Mouse (Mus musculus) erythroblast, adult 5-6 weeks (primary cell): ENCODE measurements around the gene Il10ra. TPM values are rescaled to one million over a fixed set of nuclear protein-coding genes. Genes with fewer than 3 reads are reported as not detected.
A peak's percentile ranks its signal among the peaks of the same experiment; 100 is the strongest.

Source experiments
- ATAC-seq: replicated peaks from 2 replicates; pipeline ENCODE4 v1.8.0; 2016; ENCODE audit warnings: moderate number of reproducible peaks, mild to moderate bottlenecking, moderate TSS enrichment, inconsistent platforms; ENCODE audit not compliant: poor library complexity, low FRiP score, severe bottlenecking
- total RNA-seq, 2 experiments: library from RNA; stranded (forward) in 1 of 2; stranded (reverse) in 1 of 2; fragments of 150-400 nt in 1 of 2; fragments of 200-764, 138-1000 nt in 1 of 2; gene quantifications; 2 replicates each; pipeline versions ENCODE4 v1.2.3 to v1.2.4; 2015 to 2017; ENCODE audit warnings: low replicate concordance in 2 of 2

Il10ra gene
- total RNA-seq, 2 experiments from 2014 or later = 4.8 to 8.8 TPM

- no peak for ATAC-seq
Observed at GRCm38 (mm10) chr9:45261872-45262271, 7.1 kb downstream of the Il10ra start.

GRCm38 (mm10) chr9:45261466-45261865 lies 7.5 kb downstream of the Il10ra start:
- 0 out of 2 replicates have a peak, but pooled peaks have one; percentile 46 for ATAC-seq

- no peak for ATAC-seq
Observed at GRCm38 (mm10) chr9:45259065-45259464, 9.9 kb downstream of the Il10ra start.

GRCm38 (mm10) chr9:45255967-45256366 lies 13.0 kb downstream of the Il10ra start:
- ATAC-seq = no peak

- ATAC-seq = no peak
Observed at GRCm38 (mm10) chr9:45255431-45255830, 13.5 kb downstream of the Il10ra start.

- ATAC-seq = no peak
Observed at GRCm38 (mm10) chr9:45254605-45255004, 14.3 kb downstream of the Il10ra start.

- no peak for ATAC-seq
Observed at GRCm38 (mm10) chr9:45254021-45254420, 14.9 kb downstream of the Il10ra start.

- no peak for ATAC-seq
Observed at GRCm38 (mm10) chr9:45252395-45252794, 16.6 kb downstream of the Il10ra start.

- ATAC-seq = no peak
Observed at GRCm38 (mm10) chr9:45251990-45252389, 17.0 kb downstream of the Il10ra start.

- ATAC-seq = no peak
Observed at GRCm38 (mm10) chr9:45251281-45251680, 17.7 kb downstream of the Il10ra start.

GRCm38 (mm10) chr9:45250306-45250705 lies 18.6 kb downstream of the Il10ra start:
- ATAC-seq = no peak

- ATAC-seq = no peak
Observed at GRCm38 (mm10) chr9:45247536-45247935, 21.4 kb downstream of the Il10ra start.

GRCm38 (mm10) chr9:45246060-45246459 lies 22.9 kb downstream of the Il10ra start:
- no peak for ATAC-seq

- no peak for ATAC-seq
Observed at GRCm38 (mm10) chr9:45245432-45245831, 23.5 kb downstream of the Il10ra start.

- no peak for ATAC-seq
Observed at GRCm38 (mm10) chr9:45241397-45241796, 27.6 kb downstream of the Il10ra start.

GRCm38 (mm10) chr9:45236744-45237143 lies 32.2 kb downstream of the Il10ra start:
- no peak for ATAC-seq

- no peak for ATAC-seq
Observed at GRCm38 (mm10) chr9:45235668-45236227, 33.2 kb downstream of the Il10ra start.

- no peak for ATAC-seq
Observed at GRCm38 (mm10) chr9:45229359-45229758, 39.6 kb downstream of the Il10ra start.

- ATAC-seq = no peak
Observed at GRCm38 (mm10) chr9:45221567-45221966, 47.4 kb downstream of the Il10ra start.

- no peak for ATAC-seq
Observed at GRCm38 (mm10) chr9:45219644-45220043, 49.3 kb downstream of the Il10ra start.

GRCm38 (mm10) chr9:45215526-45216179 lies 53.3 kb downstream of the Il10ra start:
- ATAC-seq = no peak

- ATAC-seq = no peak
Observed at GRCm38 (mm10) chr9:45212001-45212400, 56.9 kb downstream of the Il10ra start.
